Mouse (Mus musculus): ENCODE results near the gene Ddx5. TPM values are rescaled to one million over a fixed set of nuclear protein-coding genes. Genes with fewer than 3 reads are reported as not detected.
"Not testable (repeated sequence)": the region's sequence is repeated elsewhere in the genome, so short reads cannot be mapped to it uniquely, and the experiment has no call there.

Gene Ddx5
- polyA plus RNA-seq, 1 experiment from 2014 or later, result 537 TPM

DNA sequence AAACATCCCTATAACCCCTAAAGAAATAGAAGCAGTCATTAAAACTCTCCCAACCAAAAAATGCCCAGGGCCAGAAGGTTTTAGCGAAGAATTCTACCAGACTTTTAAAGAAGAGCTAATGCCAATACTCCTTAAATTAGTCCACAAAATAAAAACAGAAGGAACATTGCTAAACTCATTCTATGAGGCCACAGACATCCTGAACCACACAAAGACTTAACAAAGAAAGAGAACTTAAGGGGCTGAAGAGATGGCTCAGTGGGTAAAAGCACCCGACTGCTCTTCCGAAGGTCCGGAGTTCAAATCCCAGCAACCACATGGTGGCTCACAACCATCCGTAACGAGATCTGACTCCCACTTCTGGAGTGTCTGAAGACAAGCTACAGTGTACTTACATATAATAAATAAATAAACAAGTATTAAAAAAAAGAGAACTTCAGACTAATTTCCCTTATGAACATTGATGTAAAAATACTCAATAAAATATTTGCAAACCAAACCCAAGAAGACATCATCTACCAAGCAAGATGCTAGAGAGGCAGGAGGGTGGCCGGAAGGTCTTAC is 39.3 kb downstream of the Ddx5 start:
- H3K4me2 ChIP-seq (ENCODE audit: low read length); H3K4me1 ChIP-seq (ENCODE audit: control insufficient read depth, insufficient read depth, low read length); H3K9me3 ChIP-seq (ENCODE audit: control insufficient read depth, low read length); ATAC-seq (ENCODE audit: low FRiP score, low TSS enrichment); H3K36me3 ChIP-seq (ENCODE audit: control insufficient read depth, insufficient read depth, low read length); H3K4me3 ChIP-seq (replicated peaks; ENCODE audit: low read depth, low read length); H3K27ac ChIP-seq (replicated peaks; ENCODE audit: low read depth, low read length); DNase-seq; H3K27me3 ChIP-seq (ENCODE audit: control insufficient read depth, insufficient read depth, low read length); H3K9ac ChIP-seq (replicated peaks; ENCODE audit: low read length): not testable (repeated sequence)
- WGBS, result 96% methylated on average over 7 of the region's 7 CpGs

DNA sequence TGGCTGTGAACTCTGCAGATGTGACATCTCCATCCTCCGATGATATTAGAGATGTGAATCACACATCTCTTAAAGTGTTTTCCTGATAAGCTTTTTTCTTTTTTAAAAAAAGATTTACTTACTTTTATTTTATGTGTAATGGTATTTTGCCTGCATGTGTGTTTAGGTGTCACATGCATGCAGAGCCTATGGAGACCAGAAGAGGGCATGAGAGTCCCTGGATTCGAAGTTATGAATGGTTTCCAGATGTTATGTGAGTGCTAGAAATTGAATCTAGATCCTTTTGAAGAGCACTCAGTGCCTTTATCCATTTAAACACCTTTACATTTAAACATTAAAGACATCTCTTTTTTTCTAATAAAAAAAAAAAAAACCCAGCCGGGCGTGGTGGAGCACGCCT is 44.0 kb downstream of the Ddx5 start:
- WGBS, result 95% methylated on average over 5 of the region's 5 CpGs
- no peak overlapping the region for H3K4me3 ChIP-seq (replicated peaks; ENCODE audit: low read depth, low read length)
- no peak overlapping the region for H3K4me2 ChIP-seq (ENCODE audit: low read length)
- H3K27me3 ChIP-seq (ENCODE audit: control insufficient read depth, insufficient read depth, low read length), result no peaks in the 10 kb centered on the region
- no peaks in the 10 kb centered on the region for H3K4me1 ChIP-seq (ENCODE audit: control insufficient read depth, insufficient read depth, low read length)
- no peak overlapping the region for H3K27ac ChIP-seq (replicated peaks; ENCODE audit: low read depth, low read length)
- no peaks in the 10 kb centered on the region for H3K36me3 ChIP-seq (ENCODE audit: control insufficient read depth, insufficient read depth, low read length)
- ATAC-seq (ENCODE audit: low FRiP score, low TSS enrichment), result no peak
- H3K9me3 ChIP-seq (ENCODE audit: control insufficient read depth, low read length), result 0 out of 2 replicates have a peak, but pooled peaks cover 4% of the 10 kb centered on the region
- DNase-seq, result no peak
- H3K9ac ChIP-seq (replicated peaks; ENCODE audit: low read length), result no peak overlapping the region

DNA sequence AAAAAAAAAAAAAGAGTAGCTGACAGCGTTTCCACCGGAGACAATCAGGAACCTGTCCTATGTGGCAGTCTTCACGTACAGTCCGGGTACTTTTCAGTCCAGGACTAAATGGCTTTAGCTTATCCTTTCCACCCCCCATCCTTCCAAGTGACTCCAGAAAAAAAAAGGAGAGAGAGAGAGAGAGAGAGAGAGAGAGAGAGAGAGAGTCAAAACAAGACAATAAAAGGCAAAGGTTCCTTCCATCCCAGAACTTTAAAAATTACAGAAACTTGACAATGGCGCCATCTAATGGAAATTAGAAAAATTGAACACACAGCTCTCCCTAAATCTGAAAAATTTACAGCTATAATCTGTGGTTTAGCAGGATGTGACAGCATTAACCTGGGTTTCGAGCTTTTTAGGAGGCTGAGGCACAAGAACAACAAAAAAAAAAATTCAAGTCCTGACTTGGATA is 46.6 kb downstream of the Ddx5 start:
- H3K27ac ChIP-seq (replicated peaks; ENCODE audit: low read depth, low read length), result no peak overlapping the region
- H3K4me3 ChIP-seq (replicated peaks; ENCODE audit: low read depth, low read length), result no peak overlapping the region
- peaks cover 5% of the 10 kb centered on the region for H3K4me1 ChIP-seq (ENCODE audit: control insufficient read depth, insufficient read depth, low read length)
- 39% methylated on average over 6 of the region's 6 CpGs for WGBS
- no peaks in the 10 kb centered on the region for H3K27me3 ChIP-seq (ENCODE audit: control insufficient read depth, insufficient read depth, low read length)
- H3K9me3 ChIP-seq (ENCODE audit: control insufficient read depth, low read length), result 0 out of 2 replicates have a peak, but pooled peaks cover 3% of the 10 kb centered on the region
- H3K4me2 ChIP-seq (ENCODE audit: low read length), result no peak overlapping the region
- DNase-seq, result peak; percentile 78
- no peak for ATAC-seq (ENCODE audit: low FRiP score, low TSS enrichment)
- no peaks in the 10 kb centered on the region for H3K36me3 ChIP-seq (ENCODE audit: control insufficient read depth, insufficient read depth, low read length)
- H3K9ac ChIP-seq (replicated peaks; ENCODE audit: low read length), result no peak overlapping the region

DNA sequence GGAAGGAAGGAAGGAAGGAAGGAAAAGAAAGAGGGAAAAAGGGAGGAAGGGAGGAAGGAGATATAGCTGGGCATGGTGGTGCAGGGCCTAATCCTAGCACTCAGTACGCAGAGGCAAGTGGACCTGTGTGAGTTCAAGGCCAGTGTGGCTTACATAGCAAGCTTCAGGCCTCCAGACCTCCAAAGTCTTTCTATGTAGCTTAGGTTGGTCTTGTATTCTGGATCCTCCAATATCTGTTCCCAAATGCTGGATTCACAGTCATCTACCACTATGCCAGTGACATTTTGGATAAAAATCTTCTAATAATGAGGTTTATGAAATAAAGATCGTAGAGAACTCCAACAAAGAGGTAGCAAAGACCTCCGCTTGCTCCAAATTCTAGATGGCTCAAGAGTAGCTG is 47.2 kb downstream of the Ddx5 start:
- no peak overlapping the region for H3K27ac ChIP-seq (replicated peaks; ENCODE audit: low read depth, low read length)
- H3K9ac ChIP-seq (replicated peaks; ENCODE audit: low read length), result no peak overlapping the region
- 90% methylated on average over 3 of the region's 3 CpGs for WGBS
- H3K27me3 ChIP-seq (ENCODE audit: control insufficient read depth, insufficient read depth, low read length), result no peaks in the 10 kb centered on the region
- H3K4me2 ChIP-seq (ENCODE audit: low read length), result no peak overlapping the region
- H3K9me3 ChIP-seq (ENCODE audit: control insufficient read depth, low read length), result no peaks in the 10 kb centered on the region
- ATAC-seq (ENCODE audit: low FRiP score, low TSS enrichment) (no peak), DNase-seq (no peak)
- no peak overlapping the region for H3K4me3 ChIP-seq (replicated peaks; ENCODE audit: low read depth, low read length)
- peaks cover 11% of the 10 kb centered on the region for H3K4me1 ChIP-seq (ENCODE audit: control insufficient read depth, insufficient read depth, low read length)
- H3K36me3 ChIP-seq (ENCODE audit: control insufficient read depth, insufficient read depth, low read length), result no peaks in the 10 kb centered on the region

DNA sequence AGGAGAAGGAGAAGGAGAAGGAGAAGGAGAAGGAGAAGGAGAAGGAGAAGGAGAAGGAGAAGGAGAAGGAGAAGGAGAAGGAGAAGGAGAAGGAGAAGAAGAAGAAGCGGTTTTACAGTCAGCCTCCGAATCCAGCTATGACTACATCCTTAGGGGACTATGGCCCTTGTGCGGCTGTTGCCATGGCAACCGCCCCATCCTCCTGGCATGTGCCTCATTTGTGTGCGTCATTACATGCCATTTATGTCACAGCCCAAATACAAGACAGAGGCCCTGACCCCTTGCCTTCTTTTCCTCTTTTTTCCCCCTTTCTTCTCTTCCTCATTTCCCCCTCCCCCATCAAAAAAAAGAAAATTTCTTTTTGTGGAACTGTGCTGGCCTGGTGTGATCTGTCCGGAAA is 47.8 kb downstream of the Ddx5 start:
- no peaks in the 10 kb centered on the region for H3K36me3 ChIP-seq (ENCODE audit: control insufficient read depth, insufficient read depth, low read length)
- no peak overlapping the region for H3K4me3 ChIP-seq (replicated peaks; ENCODE audit: low read depth, low read length)
- H3K9ac ChIP-seq (replicated peaks; ENCODE audit: low read length), result no peak overlapping the region
- WGBS, result 29% methylated on average over 6 of the region's 6 CpGs
- ATAC-seq (ENCODE audit: low FRiP score, low TSS enrichment), result no peak; the same call in 1 of the 2 replicates
- H3K4me2 ChIP-seq (ENCODE audit: low read length), result no peak overlapping the region
- peaks cover 17% of the 10 kb centered on the region for H3K4me1 ChIP-seq (ENCODE audit: control insufficient read depth, insufficient read depth, low read length)
- DNase-seq, result peak; percentile 83
- H3K9me3 ChIP-seq (ENCODE audit: control insufficient read depth, low read length), result no peaks in the 10 kb centered on the region
- H3K27me3 ChIP-seq (ENCODE audit: control insufficient read depth, insufficient read depth, low read length), result no peaks in the 10 kb centered on the region
- 0 out of 2 replicates have a peak overlapping the region, but pooled peaks have one; percentile 22 for H3K27ac ChIP-seq (replicated peaks; ENCODE audit: low read depth, low read length)

DNA sequence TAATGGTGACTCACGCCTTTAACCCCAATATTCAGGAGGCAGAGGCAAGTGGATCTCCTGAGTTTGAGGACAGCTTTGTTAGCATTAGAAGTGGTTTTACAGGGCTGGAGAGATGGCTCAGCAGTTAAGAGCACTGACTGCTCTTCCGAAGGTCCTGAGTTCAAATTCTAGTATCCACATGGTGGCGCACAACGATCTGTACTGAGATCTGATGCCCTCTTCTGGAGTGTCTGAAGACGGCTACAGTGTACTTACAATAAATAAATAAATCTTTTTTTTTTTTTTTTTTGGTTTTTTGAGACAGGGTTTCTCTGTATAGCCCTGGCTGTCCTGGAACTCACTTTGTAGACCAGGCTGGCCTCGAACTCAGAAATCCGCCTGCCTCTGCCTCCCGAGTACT is 48.3 kb downstream of the Ddx5 start:
- not testable (repeated sequence) for H3K27ac ChIP-seq (replicated peaks; ENCODE audit: low read depth, low read length); H3K4me2 ChIP-seq (ENCODE audit: low read length); H3K9me3 ChIP-seq (ENCODE audit: control insufficient read depth, low read length); H3K4me3 ChIP-seq (replicated peaks; ENCODE audit: low read depth, low read length); DNase-seq; ATAC-seq (ENCODE audit: low FRiP score, low TSS enrichment); H3K36me3 ChIP-seq (ENCODE audit: control insufficient read depth, insufficient read depth, low read length); H3K27me3 ChIP-seq (ENCODE audit: control insufficient read depth, insufficient read depth, low read length); H3K9ac ChIP-seq (replicated peaks; ENCODE audit: low read length)
- WGBS, result 97% methylated on average over 8 of the region's 8 CpGs
- peaks cover 18% of the 10 kb centered on the region for H3K4me1 ChIP-seq (ENCODE audit: control insufficient read depth, insufficient read depth, low read length)

DNA sequence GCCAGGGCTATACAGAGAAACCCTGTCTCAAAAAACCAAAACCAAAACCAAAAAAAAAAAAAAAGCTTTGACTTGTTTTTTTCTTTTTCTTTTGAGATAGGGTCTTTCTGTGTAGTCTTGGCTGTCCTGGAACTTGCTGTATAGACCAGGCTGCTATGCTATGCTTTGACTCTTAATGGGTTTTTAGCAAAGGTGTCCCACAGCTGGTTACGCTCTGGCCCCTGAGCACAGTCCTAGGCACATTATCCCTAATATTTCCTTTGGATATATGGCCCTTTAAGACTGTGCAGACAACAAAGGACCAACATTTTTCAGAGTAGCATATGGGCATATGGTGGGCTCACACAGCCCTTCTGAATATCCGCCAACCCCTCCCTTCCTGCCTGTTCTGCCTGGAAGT is 49.9 kb downstream of the Ddx5 start:
- H3K27ac ChIP-seq (replicated peaks; ENCODE audit: low read depth, low read length), result no peak overlapping the region
- H3K9ac ChIP-seq (replicated peaks; ENCODE audit: low read length), result no peak overlapping the region
- H3K9me3 ChIP-seq (ENCODE audit: control insufficient read depth, low read length), result no peaks in the 10 kb centered on the region
- H3K27me3 ChIP-seq (ENCODE audit: control insufficient read depth, insufficient read depth, low read length), result no peaks in the 10 kb centered on the region
- 96% methylated on average over 2 of the region's 2 CpGs for WGBS
- ATAC-seq (ENCODE audit: low FRiP score, low TSS enrichment) (no peak), DNase-seq (no peak)
- no peak overlapping the region for H3K4me3 ChIP-seq (replicated peaks; ENCODE audit: low read depth, low read length)
- H3K36me3 ChIP-seq (ENCODE audit: control insufficient read depth, insufficient read depth, low read length), result no peaks in the 10 kb centered on the region
- no peak overlapping the region for H3K4me2 ChIP-seq (ENCODE audit: low read length)
- peaks cover 18% of the 10 kb centered on the region for H3K4me1 ChIP-seq (ENCODE audit: control insufficient read depth, insufficient read depth, low read length)

DNA sequence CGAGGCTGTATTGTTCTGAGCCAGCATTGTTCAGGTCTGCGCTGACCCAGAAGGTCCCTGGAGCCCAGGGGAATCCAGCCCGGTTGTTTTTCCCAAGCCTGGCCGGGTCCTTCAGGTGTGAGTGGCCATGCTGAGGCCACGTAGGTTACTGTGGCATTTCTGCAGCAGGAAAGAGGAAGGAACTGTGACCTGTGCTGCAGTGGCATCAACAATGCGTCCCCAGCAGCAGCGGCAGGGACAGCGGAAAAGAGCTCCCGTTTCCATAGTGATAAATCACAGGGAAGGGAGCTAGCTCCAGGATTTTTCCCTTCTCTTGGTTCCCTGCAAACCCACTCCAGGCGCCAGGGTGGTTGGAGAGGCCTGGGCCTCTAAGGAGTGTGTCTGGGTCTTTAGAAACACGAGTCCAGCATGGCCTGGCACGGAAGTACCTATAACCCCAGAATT is 51.8 kb downstream of the Ddx5 start:
- DNase-seq (peak; percentile 81), ATAC-seq (ENCODE audit: low FRiP score, low TSS enrichment) (peak; percentile 55; the same call in 1 of the 2 replicates)
- H3K27ac ChIP-seq (replicated peaks; ENCODE audit: low read depth, low read length), result peak overlapping the region; percentile 89
- no peak overlapping the region for H3K4me3 ChIP-seq (replicated peaks; ENCODE audit: low read depth, low read length)
- no peaks in the 10 kb centered on the region for H3K27me3 ChIP-seq (ENCODE audit: control insufficient read depth, insufficient read depth, low read length)
- 3% methylated on average over 12 of the region's 12 CpGs for WGBS
- H3K36me3 ChIP-seq (ENCODE audit: control insufficient read depth, insufficient read depth, low read length), result no peaks in the 10 kb centered on the region
- H3K4me1 ChIP-seq (ENCODE audit: control insufficient read depth, insufficient read depth, low read length), result peaks cover 18% of the 10 kb centered on the region
- H3K4me2 ChIP-seq (ENCODE audit: low read length), result peak overlapping the region; percentile 17; the same call in 1 of the 2 replicates
- H3K9ac ChIP-seq (replicated peaks; ENCODE audit: low read length), result peak overlapping the region; percentile 40; the same call in 1 of the 2 replicates
- no peaks in the 10 kb centered on the region for H3K9me3 ChIP-seq (ENCODE audit: control insufficient read depth, low read length)

DNA sequence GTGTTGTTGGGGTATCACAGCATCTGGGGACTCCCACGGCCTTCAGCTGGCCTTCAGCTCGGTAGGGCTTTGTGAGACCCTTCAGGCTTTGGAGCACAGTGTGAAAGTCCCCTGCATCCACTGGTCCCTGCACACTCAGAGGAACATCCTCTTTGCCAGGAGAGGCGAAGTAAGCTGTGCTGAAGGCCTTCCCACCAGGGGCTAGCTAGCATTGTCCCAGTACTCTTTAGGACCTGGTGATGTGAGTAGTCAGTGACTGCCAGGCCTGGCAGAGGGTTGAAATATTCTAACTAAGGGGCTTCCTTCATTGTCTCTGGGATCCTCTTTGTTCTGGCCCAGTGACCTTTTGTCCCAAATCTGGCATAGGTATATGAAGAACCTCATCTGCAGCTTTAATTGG is 52.4 kb downstream of the Ddx5 start:
- WGBS, result 31% methylated on average over 3 of the region's 3 CpGs
- H3K4me2 ChIP-seq (ENCODE audit: low read length), result no peak overlapping the region
- H3K36me3 ChIP-seq (ENCODE audit: control insufficient read depth, insufficient read depth, low read length), result no peaks in the 10 kb centered on the region
- ATAC-seq (ENCODE audit: low FRiP score, low TSS enrichment) (no peak; the same call in 1 of the 2 replicates), DNase-seq (peak; percentile 38)
- H3K9me3 ChIP-seq (ENCODE audit: control insufficient read depth, low read length), result no peaks in the 10 kb centered on the region
- peak overlapping the region; percentile 89 for H3K27ac ChIP-seq (replicated peaks; ENCODE audit: low read depth, low read length)
- no peaks in the 10 kb centered on the region for H3K27me3 ChIP-seq (ENCODE audit: control insufficient read depth, insufficient read depth, low read length)
- peak overlapping the region; percentile 40; the same call in 1 of the 2 replicates for H3K9ac ChIP-seq (replicated peaks; ENCODE audit: low read length)
- H3K4me1 ChIP-seq (ENCODE audit: control insufficient read depth, insufficient read depth, low read length), result peaks cover 18% of the 10 kb centered on the region
- H3K4me3 ChIP-seq (replicated peaks; ENCODE audit: low read depth, low read length), result no peak overlapping the region
